Mouse (Mus musculus) lung, postnatal 0 days (tissue): ENCODE results near the gene Nubpl. TPM values are rescaled to one million over a fixed set of nuclear protein-coding genes. Genes with fewer than 3 reads are reported as not detected.
"Not testable (repeated sequence)": the region's sequence is repeated elsewhere in the genome, so short reads cannot be mapped to it uniquely, and the experiment has no call there.

Source experiments
- ATAC-seq: fragments of 200-750 bp; cut with Nextera tagmentation; 2 replicates; pipeline ENCODE4 v1.8.0; 2017; ENCODE audit warnings: moderate library complexity
- DNase-seq: peaks from one replicate; pipeline ENCODE4 v3.0.0-alpha.2; 2016; ENCODE audit warnings: low spot score
- H3K27ac ChIP-seq: fragments of 300-500 bp; sonication (generic); 2 replicates; pipeline ENCODE4 v1.5.1; 2014; ENCODE audit warnings: antibody characterized with exemption, mild to moderate bottlenecking, low read length, mixed read lengths
- H3K27me3 ChIP-seq: fragments of 300-500 bp; sonication (generic); replicated peaks from 2 replicates; pipeline ENCODE4 v1.6.1; 2014; ENCODE audit warnings: low read length, mixed read lengths; ENCODE audit not compliant: insufficient read depth
- H3K36me3 ChIP-seq: fragments of 300-500 bp; sonication (generic); 2 replicates; pipeline ENCODE4 v1.6.1; 2014; ENCODE audit warnings: low read length, mixed read lengths; ENCODE audit not compliant: insufficient read depth
- H3K4me1 ChIP-seq: fragments of 300-500 bp; sonication (generic); 2 replicates; pipeline ENCODE4 v1.6.1; 2014; ENCODE audit warnings: antibody characterized with exemption, low read depth, low read length, mixed read lengths; ENCODE audit not compliant: insufficient read depth
- H3K4me2 ChIP-seq: fragments of 300-500 bp; sonication (generic); replicated peaks from 2 replicates; pipeline ENCODE4 v1.6.1; 2014; ENCODE audit warnings: low read depth, mild to moderate bottlenecking, low read length, moderate library complexity, mixed read lengths
- H3K4me3 ChIP-seq: fragments of 300-500 bp; sonication (generic); 2 replicates; pipeline ENCODE4 v1.5.1; 2014; ENCODE audit warnings: low read depth, low read length
- H3K9ac ChIP-seq: fragments of 300-500 bp; sonication (generic); replicated peaks from 2 replicates; pipeline ENCODE4 v1.6.1; 2014; ENCODE audit warnings: low read depth, mild to moderate bottlenecking
- H3K9me3 ChIP-seq: fragments of 300-500 bp; sonication (generic); 2 replicates; pipeline ENCODE4 v1.6.1; 2016; ENCODE audit warnings: low read length, mixed read lengths
- CTCF ChIP-seq: IDR thresholded peaks from 2 replicates; pipeline ENCODE4 v1.5.1; 2016; ENCODE audit warnings: antibody characterized with exemption, mild to moderate bottlenecking
- EP300 ChIP-seq: IDR thresholded peaks from 2 replicates; pipeline ENCODE4 v1.6.1; 2016; ENCODE audit warnings: antibody characterized with exemption, mild to moderate bottlenecking, control low read depth
- WGBS: fragments of 180-500 bp; shearing (Covaris S2); extraction: QIAGEN DNeasy Blood & Tissue Kit; methylation state at CpG from one replicate; pipeline ENCODE4 v1.1.7; 2014; 5-methylcytosine and 5-hydroxymethylcytosine counted together
- polyA plus RNA-seq: library from polyadenylated mRNA; unstranded; fragments of >200 nt; fragmentation: Nextera tagmentation; extraction: Ambion mirVana; gene quantifications from 2 replicates; pipeline ENCODE4 v1.2.1, GENCODE M21; 2015

Gene Nubpl
- polyA plus RNA-seq, 1 experiment from 2014 or later = 6.8 TPM

- ATAC-seq (no peak), DNase-seq (no peak)
- H3K4me3 ChIP-seq = no peak overlapping the region
- H3K4me2 ChIP-seq = no peak overlapping the region
- H3K27me3 ChIP-seq = no peaks in the 10 kb centered on the region
- no peaks in the 10 kb centered on the region for H3K9me3 ChIP-seq
- no peaks in the 10 kb centered on the region for H3K36me3 ChIP-seq
- H3K27ac ChIP-seq = no peak overlapping the region
- 60% methylated on average over 2 of the region's 2 CpGs for WGBS
- no peak for TF ChIP-seq EP300
- no peak for TF ChIP-seq CTCF
- H3K9ac ChIP-seq = no peak overlapping the region
- H3K4me1 ChIP-seq = no peaks in the 10 kb centered on the region
Observed at GRCm38 (mm10) chr12:52214837-52215236, 117.3 kb downstream of the Nubpl start.

- no peak for ATAC-seq
- no peak overlapping the region for H3K27ac ChIP-seq
- no peak overlapping the region for H3K9ac ChIP-seq
- no peak for DNase-seq
- no peak overlapping the region for H3K4me2 ChIP-seq
- WGBS = 68% methylated on average over 4 of the region's 4 CpGs
- H3K4me3 ChIP-seq = no peak overlapping the region
- no peaks in the 10 kb centered on the region for H3K36me3 ChIP-seq
- TF ChIP-seq CTCF (no peak), EP300 (no peak)
- H3K9me3 ChIP-seq = no peaks in the 10 kb centered on the region
- no peaks in the 10 kb centered on the region for H3K4me1 ChIP-seq
- no peaks in the 10 kb centered on the region for H3K27me3 ChIP-seq
Observed at GRCm38 (mm10) chr12:52224954-52225353, 127.4 kb downstream of the Nubpl start.

- H3K4me1 ChIP-seq = no peaks in the 10 kb centered on the region
- H3K4me2 ChIP-seq = no peak overlapping the region
- WGBS = 86% methylated on average over 3 of the region's 3 CpGs
- H3K27ac ChIP-seq = no peak overlapping the region
- H3K4me3 ChIP-seq = no peak overlapping the region
- H3K9ac ChIP-seq = no peak overlapping the region
- H3K36me3 ChIP-seq = no peaks in the 10 kb centered on the region
- H3K27me3 ChIP-seq = no peaks in the 10 kb centered on the region
- no peaks in the 10 kb centered on the region for H3K9me3 ChIP-seq
- no peak for TF ChIP-seq CTCF
- TF ChIP-seq EP300 = no peak
- ATAC-seq = no peak
- DNase-seq = no peak
Observed at GRCm38 (mm10) chr12:52228746-52229145, 131.2 kb downstream of the Nubpl start.

- H3K27me3 ChIP-seq, H3K4me3 ChIP-seq, H3K9ac ChIP-seq, DNase-seq, H3K27ac ChIP-seq, H3K4me1 ChIP-seq, H3K4me2 ChIP-seq, H3K9me3 ChIP-seq, ATAC-seq, H3K36me3 ChIP-seq: not testable (repeated sequence)
- WGBS = 83% methylated on average over 1 of the region's 3 CpGs
Observed at GRCm38 (mm10) chr12:52231929-52232328, 134.4 kb downstream of the Nubpl start.

GRCm38 (mm10) chr12:52242712-52243111, 145.2 kb downstream of the Nubpl start:
- 73% methylated on average over 2 of the region's 2 CpGs for WGBS
- no peaks in the 10 kb centered on the region for H3K36me3 ChIP-seq
- H3K27me3 ChIP-seq = no peaks in the 10 kb centered on the region
- H3K9me3 ChIP-seq = no peaks in the 10 kb centered on the region
- TF ChIP-seq EP300 (no peak), CTCF (no peak)
- H3K9ac ChIP-seq = no peak overlapping the region
- ATAC-seq (no peak), DNase-seq (no peak)
- no peak overlapping the region for H3K4me3 ChIP-seq
- no peak overlapping the region for H3K4me2 ChIP-seq
- H3K27ac ChIP-seq = no peak overlapping the region
- H3K4me1 ChIP-seq = no peaks in the 10 kb centered on the region

GRCm38 (mm10) chr12:52247438-52247837, 149.9 kb downstream of the Nubpl start:
- no peak overlapping the region for H3K27ac ChIP-seq
- H3K36me3 ChIP-seq = no peaks in the 10 kb centered on the region
- TF ChIP-seq CTCF = no peak
- TF ChIP-seq EP300 = no peak
- 71% methylated on average over 9 of the region's 9 CpGs for WGBS
- no peaks in the 10 kb centered on the region for H3K27me3 ChIP-seq
- no peaks in the 10 kb centered on the region for H3K4me1 ChIP-seq
- no peaks in the 10 kb centered on the region for H3K9me3 ChIP-seq
- H3K4me2 ChIP-seq = no peak overlapping the region
- no peak overlapping the region for H3K9ac ChIP-seq
- no peak overlapping the region for H3K4me3 ChIP-seq
- ATAC-seq (no peak), DNase-seq (no peak)

- Histone ChIP-seq H3K4me3 (no peak overlapping the region), H3K36me3 (no peaks in the 10 kb centered on the region), H3K9me3 (no peaks in the 10 kb centered on the region), H3K4me2 (no peak overlapping the region), H3K9ac (no peak overlapping the region), H3K27ac (no peak overlapping the region), H3K27me3 (no peaks in the 10 kb centered on the region), H3K4me1 (no peaks in the 10 kb centered on the region)
- 80% methylated on average over 2 of the region's 2 CpGs for WGBS
- DNase-seq (no peak), ATAC-seq (no peak)
- TF ChIP-seq CTCF = no peak
- TF ChIP-seq EP300 = no peak
Observed at GRCm38 (mm10) chr12:52248531-52248930, 151.0 kb downstream of the Nubpl start.
